Mouse (Mus musculus): ENCODE data around the gene Cacng1.

Cacng1 gene

GRCm38 (mm10) chr11:107655538-107655937 lies 60.8 kb downstream of the Cacng1 start:
- DNase-seq: no peak

Measured in liver (tissue).